Mouse (Mus musculus) liver, embryonic 14.5 days (tissue): ENCODE measurements around the gene Slc25a33.

Experiments used
- CTCF ChIP-seq: IDR thresholded peaks from 2 replicates; pipeline ENCODE4 v1.5.1; 2016; ENCODE audit warnings: antibody characterized with exemption, low read depth, control low read depth
- EP300 ChIP-seq: IDR thresholded peaks from 2 replicates; pipeline ENCODE4 v1.6.1; 2016; ENCODE audit warnings: antibody characterized with exemption, low read depth

- TF ChIP-seq CTCF (no peak), EP300 (no peak)
These were observed 39.2 kb downstream of the Slc25a33 start for GRCm38 (mm10) chr4:149734730-149735475.
